Mouse (Mus musculus): ENCODE data around the gene Srsf9.
"Not testable (repeated sequence)": the region's sequence is repeated elsewhere in the genome, so short reads cannot be mapped to it uniquely, and the experiment has no call there.

The Srsf9 gene

GRCm38 (mm10) chr5:115373441-115374203, 46.6 kb downstream of the Srsf9 start:
- H3K9me3 ChIP-seq (ENCODE audit: low read length), result no peaks in the 10 kb centered on the region
- peaks cover 5% of the 10 kb centered on the region; the same call in 1 of the 2 replicates for H3K36me3 ChIP-seq (ENCODE audit: insufficient read depth, low read length)
- H3K4me3 ChIP-seq (replicated peaks; ENCODE audit: low read length), result peak overlapping the region; percentile 56; the same call in 1 of the 2 replicates
- H3K27me3 ChIP-seq (ENCODE audit: insufficient read depth, low read length), result no peaks in the 10 kb centered on the region
- TF ChIP-seq CTCF (conservative IDR thresholded peaks at IDR 0.05; ENCODE audit: low read length) (no peak), POU5F1 (IDR thresholded peaks at IDR 0.05; ENCODE audit: borderline replicate concordance, low read length) (no peak), NANOG (IDR thresholded peaks at IDR 0.05; ENCODE audit: borderline replicate concordance, low read length) (no peak)
- H3K4me1 ChIP-seq (replicated peaks; ENCODE audit: low read depth, low read length), result peaks cover 58% of the 10 kb centered on the region

DNA sequence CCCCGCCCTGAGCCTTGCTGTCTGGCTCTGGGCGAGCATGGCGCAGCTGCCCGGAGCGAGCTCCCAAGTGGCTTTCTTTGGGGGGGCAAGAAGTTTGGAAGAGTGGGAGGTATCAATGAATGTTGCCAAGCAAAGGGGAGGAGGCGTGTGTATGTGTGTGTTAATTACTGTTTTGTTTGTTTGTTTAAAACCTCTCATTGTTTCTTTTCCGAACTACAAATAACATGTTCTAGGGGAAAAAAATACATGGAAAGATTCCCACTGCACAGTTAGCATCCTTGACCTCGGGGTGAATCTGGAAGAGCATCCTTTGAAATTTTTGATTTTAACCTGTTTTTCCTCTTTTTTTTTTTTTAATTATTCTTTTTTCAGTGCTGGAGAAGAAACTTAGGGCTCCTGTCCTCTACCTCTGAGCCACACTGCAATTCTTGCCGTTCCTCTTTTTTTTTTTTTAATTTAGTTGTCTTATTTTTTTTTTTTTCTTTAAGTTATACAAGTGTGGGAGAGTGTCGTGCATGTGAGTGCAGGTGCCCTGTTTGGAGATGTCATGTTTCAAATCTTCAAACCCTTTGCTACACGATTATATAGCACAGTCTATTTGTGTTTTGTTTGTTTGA, 47.3 kb downstream of the Srsf9 start:
- H3K4me3 ChIP-seq (replicated peaks; ENCODE audit: low read length), result peak overlapping the region; percentile 56; the same call in 1 of the 2 replicates
- H3K4me1 ChIP-seq (replicated peaks; ENCODE audit: low read depth, low read length), result peaks cover 53% of the 10 kb centered on the region
- no peaks in the 10 kb centered on the region for H3K9me3 ChIP-seq (ENCODE audit: low read length)
- no peaks in the 10 kb centered on the region for H3K36me3 ChIP-seq (ENCODE audit: insufficient read depth, low read length)
- no peak for TF ChIP-seq CTCF (conservative IDR thresholded peaks at IDR 0.05; ENCODE audit: low read length)
- no peak for TF ChIP-seq NANOG (IDR thresholded peaks at IDR 0.05; ENCODE audit: borderline replicate concordance, low read length)
- no peak for TF ChIP-seq POU5F1 (IDR thresholded peaks at IDR 0.05; ENCODE audit: borderline replicate concordance, low read length)
- H3K27me3 ChIP-seq (ENCODE audit: insufficient read depth, low read length), result no peaks in the 10 kb centered on the region

DNA sequence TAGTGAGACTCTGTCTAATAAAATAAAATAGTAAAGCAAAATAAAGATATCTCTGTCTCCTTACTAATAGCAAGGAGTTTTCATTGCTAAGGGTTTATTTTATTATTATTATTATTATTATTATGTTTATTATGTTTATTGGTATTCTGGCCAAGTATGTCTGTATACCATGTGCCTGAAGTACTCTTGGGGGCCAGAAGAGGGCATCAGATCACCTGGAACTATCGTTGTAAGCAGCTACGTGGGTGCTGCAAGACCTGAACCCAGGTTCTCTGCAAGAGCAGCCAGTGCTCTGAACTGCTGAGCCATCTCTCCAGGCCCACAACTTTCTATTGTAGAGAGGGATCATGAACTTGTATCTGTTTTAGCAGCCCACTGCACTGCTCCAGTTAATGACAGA, 48.5 kb downstream of the Srsf9 start:
- no peaks in the 10 kb centered on the region for H3K9me3 ChIP-seq (ENCODE audit: low read length)
- no peaks in the 10 kb centered on the region for H3K27me3 ChIP-seq (ENCODE audit: insufficient read depth, low read length)
- peaks cover 47% of the 10 kb centered on the region for H3K4me1 ChIP-seq (replicated peaks; ENCODE audit: low read depth, low read length)
- no peaks in the 10 kb centered on the region for H3K36me3 ChIP-seq (ENCODE audit: insufficient read depth, low read length)
- H3K4me3 ChIP-seq (replicated peaks; ENCODE audit: low read length), result no peak overlapping the region
- TF ChIP-seq CTCF (conservative IDR thresholded peaks at IDR 0.05; ENCODE audit: low read length), result peak; percentile 31; the same call in 1 of the 2 replicates
- no peak for TF ChIP-seq NANOG (IDR thresholded peaks at IDR 0.05; ENCODE audit: borderline replicate concordance, low read length)

- H3K36me3 ChIP-seq (ENCODE audit: insufficient read depth, low read length); H3K9me3 ChIP-seq (ENCODE audit: low read length); H3K27me3 ChIP-seq (ENCODE audit: insufficient read depth, low read length); H3K4me3 ChIP-seq (replicated peaks; ENCODE audit: low read length): not testable (repeated sequence)
- peaks cover 15% of the 10 kb centered on the region for H3K4me1 ChIP-seq (replicated peaks; ENCODE audit: low read depth, low read length)
These were observed 51.9 kb downstream of the Srsf9 start for GRCm38 (mm10) chr5:115378882-115379281.

Measured in E14TG2a.4 (cell line).